Mouse (Mus musculus) liver, embryonic 13.5 days (tissue): ENCODE data around the gene Mrvi1. TPM values are rescaled to one million over a fixed set of nuclear protein-coding genes. Genes with fewer than 3 reads are reported as not detected.

ENCODE experiments used
- ATAC-seq: fragments of 200-750 bp; cut with Nextera tagmentation; 2 replicates; pipeline ENCODE4 v1.8.0; 2017; ENCODE audit warnings: low read depth, mild to moderate bottlenecking, moderate number of reproducible peaks, moderate library complexity
- DNase-seq: peaks from one replicate; pipeline ENCODE4 v3.0.0; 2022
- H3K27ac ChIP-seq: fragments of 300-500 bp; sonication (generic); 2 replicates; pipeline ENCODE4 v1.5.1; 2015; ENCODE audit warnings: moderate library complexity, mild to moderate bottlenecking, inconsistent platforms
- H3K27me3 ChIP-seq: fragments of 300-500 bp; sonication (generic); 2 replicates; pipeline ENCODE4 v1.6.1; 2015; ENCODE audit warnings: mild to moderate bottlenecking, inconsistent platforms
- H3K36me3 ChIP-seq: fragments of 300-500 bp; sonication (generic); 2 replicates; pipeline ENCODE4 v1.6.1; 2015; ENCODE audit warnings: mild to moderate bottlenecking, inconsistent platforms
- H3K4me1 ChIP-seq: fragments of 300-500 bp; sonication (generic); replicated peaks from 2 replicates; pipeline ENCODE4 v1.6.1; 2015; ENCODE audit warnings: inconsistent platforms
- H3K4me2 ChIP-seq: fragments of 300-500 bp; sonication (generic); 2 replicates; pipeline ENCODE4 v1.6.1; 2015; ENCODE audit warnings: inconsistent platforms, mild to moderate bottlenecking, moderate library complexity
- H3K4me3 ChIP-seq: fragments of 300-500 bp; sonication (generic); replicated peaks from 2 replicates; pipeline ENCODE4 v1.5.1; 2015; ENCODE audit warnings: mild to moderate bottlenecking, inconsistent platforms
- H3K9ac ChIP-seq: fragments of 300-500 bp; sonication (generic); 2 replicates; pipeline ENCODE4 v1.6.1; 2015; ENCODE audit warnings: mild to moderate bottlenecking, inconsistent platforms
- H3K9me3 ChIP-seq: fragments of 300-500 bp; sonication (generic); replicated peaks from 2 replicates; pipeline ENCODE4 v1.6.1; 2016; ENCODE audit warnings: inconsistent platforms
- WGBS: fragments of 180-500 bp; shearing (Covaris S2); methylation state at CpG from one replicate; pipeline ENCODE4 v1.1.7; 2015; ENCODE audit not compliant: insufficient replicate concordance; 5-methylcytosine and 5-hydroxymethylcytosine counted together
- polyA plus RNA-seq: library from polyadenylated mRNA; unstranded; fragments of >200 nt; fragmentation: Nextera tagmentation; extraction: Ambion mirVana; gene quantifications from 2 replicates; pipeline ENCODE4 v1.2.1, GENCODE M21; 2015

Gene Mrvi1
- polyA plus RNA-seq, 1 experiment from 2014 or later: 6.2 TPM

DNA sequence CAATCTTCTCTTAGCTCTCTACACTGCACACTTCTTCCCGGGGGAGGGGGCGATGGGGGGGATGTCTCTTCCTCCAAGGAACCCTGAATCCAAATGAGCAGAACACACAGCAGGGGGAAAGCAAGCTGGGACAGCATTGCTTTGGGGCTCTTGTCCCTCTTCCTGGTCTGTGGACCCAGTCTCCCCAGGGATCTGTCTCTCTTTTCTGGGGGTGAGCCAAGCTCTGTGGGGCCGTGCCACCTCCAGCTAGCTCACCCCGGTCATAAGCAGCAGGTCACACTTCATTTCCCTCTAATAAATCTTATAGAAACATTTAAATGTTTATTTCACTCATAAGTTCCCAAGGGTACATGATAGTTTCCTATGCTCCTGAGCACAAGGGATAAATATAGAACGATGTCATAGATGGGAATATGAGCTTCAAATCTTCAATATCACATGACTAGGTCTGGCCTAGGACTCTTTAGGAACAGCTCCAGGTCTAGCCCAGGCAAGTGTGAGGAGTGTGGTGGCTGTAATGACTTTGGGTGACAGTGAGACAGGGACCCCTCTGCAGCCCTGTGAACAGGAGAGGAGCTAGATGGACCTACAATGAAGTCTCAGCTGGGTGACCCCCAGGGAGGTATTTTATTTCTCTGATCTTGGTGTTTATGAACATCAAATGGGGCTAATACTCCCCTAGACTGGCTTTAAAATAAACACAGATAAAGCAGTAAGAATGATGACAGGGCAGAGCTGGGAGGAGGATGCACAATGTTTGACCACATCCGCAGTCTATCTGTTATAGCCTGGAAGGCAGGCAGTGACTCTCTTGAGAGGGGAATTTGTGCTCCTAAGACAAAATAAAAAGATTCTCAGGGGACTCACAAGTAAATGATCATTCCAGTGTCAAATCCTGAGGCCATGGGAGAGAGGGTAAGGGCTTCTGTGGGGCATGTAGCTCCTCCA is 46.2 kb downstream of the Mrvi1 start:
- no peak overlapping the region; the same call in 1 of the 2 replicates for H3K27ac ChIP-seq
- DNase-seq (no peak), ATAC-seq (no peak)
- H3K4me3 ChIP-seq: no peak overlapping the region
- H3K4me2 ChIP-seq: no peak overlapping the region
- H3K9ac ChIP-seq: no peak overlapping the region
- H3K4me1 ChIP-seq: peaks cover 12% of the 10 kb centered on the region
- H3K9me3 ChIP-seq: no peaks in the 10 kb centered on the region
- WGBS: 65% methylated on average over 6 of the region's 6 CpGs
- no peaks in the 10 kb centered on the region for H3K36me3 ChIP-seq
- no peaks in the 10 kb centered on the region for H3K27me3 ChIP-seq

DNA sequence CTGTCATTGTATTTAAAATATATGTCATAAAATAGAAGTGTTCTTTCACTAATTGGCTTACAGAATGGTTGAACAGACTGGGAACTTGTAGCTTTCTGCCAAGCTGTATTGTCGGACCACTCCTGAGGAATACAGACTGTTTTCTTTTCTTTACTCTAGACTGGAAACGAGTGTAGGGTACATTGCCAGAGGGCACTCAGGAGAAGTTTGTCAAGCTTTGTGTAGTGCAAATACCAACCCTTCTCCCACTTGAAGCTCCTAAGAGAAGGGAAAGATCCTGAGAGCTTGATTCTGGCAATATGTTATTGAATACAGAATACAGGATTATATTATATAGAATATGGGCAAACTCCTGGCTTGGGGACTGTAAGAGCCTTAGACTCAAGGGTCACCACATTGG is 48.3 kb downstream of the Mrvi1 start:
- Histone ChIP-seq H3K4me2 (no peak overlapping the region), H3K36me3 (no peaks in the 10 kb centered on the region)
- WGBS: 55% methylated on average over 2 of the region's 2 CpGs

DNA sequence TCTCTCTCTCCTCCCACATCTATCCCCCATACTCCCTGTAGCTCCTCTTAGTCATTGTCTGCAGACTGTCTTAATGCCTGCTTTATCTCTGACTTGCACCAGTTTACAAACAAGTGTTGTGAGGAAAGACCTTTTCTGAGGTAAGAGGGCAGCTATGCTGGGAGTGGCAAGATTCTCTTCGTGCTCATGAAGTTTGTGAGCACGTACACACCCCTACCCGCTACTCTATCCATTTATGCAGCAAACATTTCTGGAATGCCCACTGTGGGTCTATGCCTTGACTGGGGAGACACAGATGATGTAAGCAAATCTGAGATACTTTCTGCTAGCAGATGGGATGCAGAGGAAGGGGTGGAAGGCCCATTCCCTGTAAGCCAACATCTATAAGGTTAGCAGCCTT is 48.9 kb downstream of the Mrvi1 start:
- Histone ChIP-seq H3K27ac (no peak overlapping the region), H3K4me2 (no peak overlapping the region), H3K4me1 (peaks cover 8% of the 10 kb centered on the region), H3K36me3 (no peaks in the 10 kb centered on the region), H3K9me3 (no peaks in the 10 kb centered on the region), H3K9ac (no peak overlapping the region), H3K4me3 (no peak overlapping the region), H3K27me3 (no peaks in the 10 kb centered on the region)
- DNase-seq (no peak), ATAC-seq (no peak)
- 55% methylated on average over 3 of the region's 3 CpGs for WGBS

More for the DNA sequence above, 48.3 kb downstream of the Mrvi1 start:
- Histone ChIP-seq H3K9me3 (no peaks in the 10 kb centered on the region), H3K4me1 (peaks cover 8% of the 10 kb centered on the region), H3K9ac (no peak overlapping the region), H3K27ac (no peak overlapping the region), H3K4me3 (no peak overlapping the region), H3K27me3 (no peaks in the 10 kb centered on the region)
- ATAC-seq: no peak
- no peak for DNase-seq

DNA sequence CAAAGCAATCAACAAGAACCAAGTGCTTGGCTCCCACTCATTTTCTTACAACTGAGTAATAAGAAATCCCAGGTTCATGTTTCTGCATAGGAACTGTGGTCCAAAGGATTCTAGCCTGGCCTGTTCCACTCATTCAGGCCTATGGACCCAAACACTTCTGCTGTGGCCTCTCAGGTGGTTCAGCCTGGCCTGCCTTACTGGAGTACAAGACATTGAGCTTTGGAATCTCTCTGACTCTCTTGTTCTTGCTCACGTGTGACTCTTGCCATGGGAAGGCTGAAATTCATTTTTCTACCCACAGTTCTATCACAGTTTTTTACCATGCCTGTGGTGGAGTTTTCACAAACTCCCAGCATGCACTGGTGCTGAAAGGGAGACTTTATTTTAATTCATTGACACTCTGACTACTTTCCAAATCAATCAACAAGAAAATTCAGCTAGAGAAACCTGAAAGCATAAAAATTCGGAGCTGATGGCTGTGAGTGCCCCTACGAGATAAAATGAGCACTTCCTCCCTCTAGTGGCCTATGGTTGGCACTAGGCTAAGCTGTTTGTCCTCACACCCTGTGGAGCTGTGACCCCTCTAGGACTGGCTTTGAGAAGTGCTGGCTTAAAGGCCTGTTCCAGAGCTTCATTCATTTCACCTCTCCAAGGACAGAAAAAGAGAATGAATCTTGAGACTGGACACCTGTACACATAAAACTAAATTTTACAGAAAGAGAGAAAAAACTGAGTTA is 52.0 kb downstream of the Mrvi1 start:
- DNase-seq (peak; percentile 56), ATAC-seq (peak; percentile 83)
- Histone ChIP-seq H3K9me3 (no peaks in the 10 kb centered on the region), H3K27ac (peak overlapping the region; percentile 6), H3K4me1 (peaks cover 24% of the 10 kb centered on the region), H3K36me3 (no peaks in the 10 kb centered on the region), H3K27me3 (no peaks in the 10 kb centered on the region), H3K4me2 (no peak overlapping the region), H3K4me3 (no peak overlapping the region), H3K9ac (no peak overlapping the region)
- 27% methylated on average over 3 of the region's 3 CpGs for WGBS

DNA sequence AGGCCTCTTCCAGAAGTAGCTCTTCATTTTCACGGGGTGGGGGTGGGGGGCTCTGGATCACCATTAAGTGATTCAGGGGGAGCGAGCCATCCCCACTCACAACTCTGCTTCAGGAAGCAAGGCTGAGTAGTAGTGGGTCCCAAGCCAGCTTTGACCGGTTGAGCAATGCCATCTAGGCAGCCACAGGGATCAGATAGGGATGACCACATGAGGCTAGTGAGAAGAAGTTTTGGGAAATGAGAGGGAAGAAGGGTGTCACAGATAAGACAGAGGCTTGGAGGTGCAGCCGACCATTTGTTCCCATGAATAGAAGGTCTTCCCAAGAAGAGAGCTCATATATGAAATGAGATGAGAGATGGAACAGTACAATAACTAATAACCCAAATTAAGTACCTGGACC is 55.7 kb downstream of the Mrvi1 start:
- no peak for DNase-seq
- Histone ChIP-seq H3K4me3 (no peak overlapping the region), H3K9ac (no peak overlapping the region), H3K4me1 (peaks cover 49% of the 10 kb centered on the region), H3K4me2 (no peak overlapping the region), H3K9me3 (no peaks in the 10 kb centered on the region), H3K27ac (no peak overlapping the region), H3K36me3 (no peaks in the 10 kb centered on the region), H3K27me3 (no peaks in the 10 kb centered on the region)
- no peak for ATAC-seq
- 31% methylated on average over 4 of the region's 4 CpGs for WGBS

DNA sequence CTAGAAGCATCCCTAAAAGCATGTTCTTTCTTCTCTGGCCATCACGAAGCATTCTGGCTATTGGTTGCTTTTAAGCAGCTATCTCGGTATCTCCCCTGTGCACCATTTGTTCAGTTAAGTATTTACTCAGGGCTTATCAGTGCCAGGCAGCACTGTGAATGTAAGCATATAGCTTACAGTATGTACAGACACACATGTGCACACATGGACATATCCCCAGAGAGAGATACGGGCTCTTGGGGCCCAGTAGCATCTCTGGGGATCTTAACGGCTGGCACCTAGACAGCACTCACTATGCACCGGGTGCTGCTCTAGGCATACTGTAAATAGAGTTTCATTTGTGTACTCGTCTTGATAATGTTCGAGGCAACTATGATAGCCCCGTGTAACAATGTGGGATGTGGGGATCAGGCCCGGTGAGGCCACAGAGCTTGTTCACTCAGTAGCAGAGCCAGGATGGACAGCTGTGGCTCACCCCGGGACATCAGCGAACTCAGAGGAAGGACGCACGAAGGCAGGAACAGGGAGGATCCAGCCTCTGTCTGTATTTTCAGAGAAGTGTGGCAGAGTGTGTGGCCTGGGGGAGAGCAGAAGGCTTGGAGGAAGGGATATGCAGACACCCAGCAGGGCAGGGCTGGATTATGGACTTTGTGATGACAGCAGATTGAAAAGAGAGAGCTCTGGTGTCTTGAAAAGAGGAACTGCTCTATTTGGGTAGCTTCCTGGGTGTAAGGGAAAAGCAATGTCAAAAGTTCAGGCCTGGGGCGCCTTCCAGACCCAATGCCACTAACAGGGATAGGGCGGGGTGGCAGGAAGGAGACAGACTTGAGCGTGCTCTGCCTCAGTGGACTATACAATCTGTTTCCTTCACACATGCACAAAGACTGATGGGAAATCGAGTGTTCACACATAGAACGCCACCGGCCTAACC is 61.7 kb downstream of the Mrvi1 start:
- DNase-seq (peak; percentile 81), ATAC-seq (peak; percentile 99)
- H3K4me2 ChIP-seq: peak overlapping the region; percentile 71
- H3K27me3 ChIP-seq: no peaks in the 10 kb centered on the region
- peak overlapping the region; percentile 78 for H3K9ac ChIP-seq
- H3K36me3 ChIP-seq: no peaks in the 10 kb centered on the region
- H3K4me3 ChIP-seq: peak overlapping the region; percentile 39
- WGBS: 20% methylated on average over 19 of the region's 19 CpGs
- peak overlapping the region; percentile 100 for H3K27ac ChIP-seq
- peaks cover 80% of the 10 kb centered on the region for H3K4me1 ChIP-seq
- H3K9me3 ChIP-seq: no peaks in the 10 kb centered on the region

DNA sequence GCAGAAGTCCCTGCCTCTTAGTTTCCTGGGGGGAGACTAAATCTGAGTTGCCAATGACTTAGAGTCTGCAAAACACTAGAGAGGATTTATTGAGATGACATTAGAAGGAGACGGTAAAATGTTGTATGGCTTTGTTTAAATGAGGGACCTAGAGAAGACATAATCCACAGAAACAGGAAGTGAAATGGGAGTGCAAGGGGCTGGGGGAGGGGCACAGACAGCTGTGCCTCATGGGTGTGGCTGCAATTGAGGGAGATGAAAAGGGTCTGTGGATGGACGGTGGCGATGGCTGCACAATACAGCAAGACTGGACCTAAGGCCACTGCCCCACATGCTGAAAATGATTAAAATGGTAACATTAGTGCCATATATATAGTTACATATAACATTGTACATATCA is 62.5 kb downstream of the Mrvi1 start:
- whole genome bisulfite sequencing: 16% methylated on average over 3 of the region's 3 CpGs
- Histone ChIP-seq H3K4me1 (peaks cover 86% of the 10 kb centered on the region), H3K27ac (peak overlapping the region; percentile 100), H3K9me3 (no peaks in the 10 kb centered on the region), H3K36me3 (no peaks in the 10 kb centered on the region), H3K27me3 (no peaks in the 10 kb centered on the region), H3K4me3 (no peak overlapping the region), H3K9ac (peak overlapping the region; percentile 57), H3K4me2 (peak overlapping the region; percentile 71)
- DNase-seq (no peak), ATAC-seq (no peak)

DNA sequence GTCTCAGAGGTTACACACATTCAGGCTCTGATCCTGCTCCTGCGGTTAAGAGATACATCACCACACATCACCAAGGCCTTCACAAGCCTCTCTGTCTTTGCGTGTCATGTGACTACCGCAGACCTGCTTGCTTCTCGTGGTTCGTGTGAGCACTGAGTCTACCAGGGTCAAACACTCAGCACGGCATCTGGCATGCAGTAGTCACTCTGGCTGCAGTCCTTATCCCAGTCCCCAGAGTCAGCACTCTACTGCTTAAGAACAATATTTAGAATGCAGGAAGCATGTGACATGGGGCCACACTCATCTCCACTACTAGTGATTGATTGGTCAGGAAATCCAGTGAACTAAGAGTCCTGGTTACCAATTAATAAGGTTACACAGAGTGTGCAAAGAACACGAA is 66.3 kb downstream of the Mrvi1 start:
- 31% methylated on average over 7 of the region's 7 CpGs for WGBS
- Histone ChIP-seq H3K9ac (peak overlapping the region; percentile 4; the same call in 1 of the 2 replicates), H3K4me3 (no peak overlapping the region), H3K27ac (peak overlapping the region; percentile 81), H3K27me3 (no peaks in the 10 kb centered on the region), H3K4me2 (no peak overlapping the region), H3K36me3 (no peaks in the 10 kb centered on the region), H3K9me3 (no peaks in the 10 kb centered on the region), H3K4me1 (peaks cover 92% of the 10 kb centered on the region)
- DNase-seq: no peak
- no peak for ATAC-seq

DNA sequence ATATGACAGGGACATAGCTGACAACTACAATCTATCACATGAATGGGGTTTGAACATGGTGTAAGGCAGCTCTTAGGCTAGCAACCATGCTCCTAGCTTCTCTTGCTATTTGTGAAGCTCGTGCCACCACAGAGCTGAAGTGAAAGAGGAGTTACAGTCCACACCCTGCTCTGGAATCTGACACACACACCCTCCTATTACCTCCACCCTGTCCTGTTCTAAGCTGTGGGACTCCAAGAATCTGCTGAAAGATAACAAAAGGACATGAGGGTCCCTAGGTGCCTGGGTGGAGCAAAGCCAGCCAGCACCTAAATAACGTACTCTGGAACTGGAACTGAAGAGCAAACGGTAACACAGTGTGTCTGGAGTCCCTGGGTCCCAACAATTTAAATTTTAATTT is 67.7 kb downstream of the Mrvi1 start:
- Histone ChIP-seq H3K9me3 (no peaks in the 10 kb centered on the region), H3K9ac (peak overlapping the region; percentile 55), H3K4me3 (no peak overlapping the region), H3K27ac (peak overlapping the region; percentile 83), H3K27me3 (no peaks in the 10 kb centered on the region), H3K4me2 (peak overlapping the region; percentile 53), H3K36me3 (no peaks in the 10 kb centered on the region), H3K4me1 (peaks cover 80% of the 10 kb centered on the region)
- ATAC-seq (peak; percentile 99), DNase-seq (peak; percentile 64)
- WGBS: 13% methylated on average over 3 of the region's 3 CpGs

DNA sequence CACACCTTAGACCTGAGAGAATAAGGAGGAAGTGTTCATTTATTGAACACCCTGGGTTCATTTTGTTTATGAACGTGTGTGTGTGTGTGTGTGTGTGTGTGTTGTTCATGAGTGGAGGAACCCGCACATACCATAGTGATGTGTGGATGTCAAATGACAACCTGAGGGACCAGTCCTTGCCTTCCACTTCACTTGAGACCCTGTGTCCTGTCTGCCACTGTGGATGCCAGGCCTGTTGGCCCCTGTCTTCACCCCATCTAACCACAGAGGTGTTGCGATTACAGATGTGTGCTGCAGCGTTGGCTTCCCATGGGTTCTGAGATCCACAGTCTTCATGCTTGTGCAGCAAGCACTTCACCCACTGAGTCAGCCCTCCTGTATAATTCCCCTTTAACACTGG is 68.5 kb downstream of the Mrvi1 start:
- Histone ChIP-seq H3K9me3 (no peaks in the 10 kb centered on the region), H3K9ac (peak overlapping the region; percentile 55), H3K4me3 (no peak overlapping the region), H3K27me3 (no peaks in the 10 kb centered on the region), H3K27ac (peak overlapping the region; percentile 83), H3K36me3 (no peaks in the 10 kb centered on the region), H3K4me1 (peaks cover 73% of the 10 kb centered on the region), H3K4me2 (peak overlapping the region; percentile 26; the same call in 1 of the 2 replicates)
- WGBS: 88% methylated on average over 4 of the region's 4 CpGs
- no peak for DNase-seq
- no peak for ATAC-seq
